Mouse (Mus musculus) megakaryocyte, adult 5-6 weeks (primary cell): ENCODE data around the gene Lamc2. TPM values are rescaled to one million over a fixed set of nuclear protein-coding genes. Genes with fewer than 3 reads are reported as not detected.
"Not testable (repeated sequence)": the region's sequence is repeated elsewhere in the genome, so short reads cannot be mapped to it uniquely, and the experiment has no call there.

Source experiments
- ATAC-seq: 2 replicates; pipeline ENCODE4 v1.8.0; 2016; ENCODE audit warnings: mild to moderate bottlenecking, inconsistent platforms; ENCODE audit not compliant: poor library complexity, severe bottlenecking
- total RNA-seq, 2 experiments: library from RNA; stranded (forward) in 1 of 2; stranded (reverse) in 1 of 2; fragments of 153-499, 151-499 nt in 1 of 2; fragments of 221-1000, 200-1000 nt in 1 of 2; gene quantifications; 2 replicates each; pipeline versions ENCODE4 v1.2.3 to v1.2.4; 2015 to 2017

Gene Lamc2
- total RNA-seq, 2 experiments from 2014 or later, result not detected

GRCm38 (mm10) chr1:153097017-153097675, 89.1 kb downstream of the Lamc2 start:
- ATAC-seq, result no peak

GRCm38 (mm10) chr1:153095826-153096727, 90.2 kb downstream of the Lamc2 start:
- no peak for ATAC-seq

- ATAC-seq, result no peak
Observed at GRCm38 (mm10) chr1:153095328-153095727, 90.9 kb downstream of the Lamc2 start.

- no peak for ATAC-seq
Observed at GRCm38 (mm10) chr1:153094226-153095076, 91.8 kb downstream of the Lamc2 start.

GRCm38 (mm10) chr1:153093581-153093980, 92.7 kb downstream of the Lamc2 start:
- no peak for ATAC-seq

GRCm38 (mm10) chr1:153093172-153093571, 93.1 kb downstream of the Lamc2 start:
- no peak for ATAC-seq

- ATAC-seq, result peak; percentile 67
Observed at GRCm38 (mm10) chr1:153092237-153092975, 93.8 kb downstream of the Lamc2 start.

GRCm38 (mm10) chr1:153091438-153092236, 94.6 kb downstream of the Lamc2 start:
- ATAC-seq, result no peak

GRCm38 (mm10) chr1:153090807-153091206, 95.4 kb downstream of the Lamc2 start:
- ATAC-seq, result no peak

GRCm38 (mm10) chr1:153090081-153090480, 96.2 kb downstream of the Lamc2 start:
- no peak for ATAC-seq

GRCm38 (mm10) chr1:153087771-153088170, 98.5 kb downstream of the Lamc2 start:
- no peak for ATAC-seq

GRCm38 (mm10) chr1:153085198-153085597, 101.0 kb downstream of the Lamc2 start:
- peak; percentile 95 for ATAC-seq

- ATAC-seq, result no peak
Observed at GRCm38 (mm10) chr1:153084191-153084590, 102.1 kb downstream of the Lamc2 start.

GRCm38 (mm10) chr1:153083233-153083632, 103.0 kb downstream of the Lamc2 start:
- ATAC-seq, result not testable (repeated sequence)

GRCm38 (mm10) chr1:153075955-153076354, 110.3 kb downstream of the Lamc2 start:
- no peak for ATAC-seq

- no peak for ATAC-seq
Observed at GRCm38 (mm10) chr1:153075087-153075736, 111.0 kb downstream of the Lamc2 start.

GRCm38 (mm10) chr1:153073441-153073840, 112.8 kb downstream of the Lamc2 start:
- no peak for ATAC-seq
